In the genomic region with DNA sequence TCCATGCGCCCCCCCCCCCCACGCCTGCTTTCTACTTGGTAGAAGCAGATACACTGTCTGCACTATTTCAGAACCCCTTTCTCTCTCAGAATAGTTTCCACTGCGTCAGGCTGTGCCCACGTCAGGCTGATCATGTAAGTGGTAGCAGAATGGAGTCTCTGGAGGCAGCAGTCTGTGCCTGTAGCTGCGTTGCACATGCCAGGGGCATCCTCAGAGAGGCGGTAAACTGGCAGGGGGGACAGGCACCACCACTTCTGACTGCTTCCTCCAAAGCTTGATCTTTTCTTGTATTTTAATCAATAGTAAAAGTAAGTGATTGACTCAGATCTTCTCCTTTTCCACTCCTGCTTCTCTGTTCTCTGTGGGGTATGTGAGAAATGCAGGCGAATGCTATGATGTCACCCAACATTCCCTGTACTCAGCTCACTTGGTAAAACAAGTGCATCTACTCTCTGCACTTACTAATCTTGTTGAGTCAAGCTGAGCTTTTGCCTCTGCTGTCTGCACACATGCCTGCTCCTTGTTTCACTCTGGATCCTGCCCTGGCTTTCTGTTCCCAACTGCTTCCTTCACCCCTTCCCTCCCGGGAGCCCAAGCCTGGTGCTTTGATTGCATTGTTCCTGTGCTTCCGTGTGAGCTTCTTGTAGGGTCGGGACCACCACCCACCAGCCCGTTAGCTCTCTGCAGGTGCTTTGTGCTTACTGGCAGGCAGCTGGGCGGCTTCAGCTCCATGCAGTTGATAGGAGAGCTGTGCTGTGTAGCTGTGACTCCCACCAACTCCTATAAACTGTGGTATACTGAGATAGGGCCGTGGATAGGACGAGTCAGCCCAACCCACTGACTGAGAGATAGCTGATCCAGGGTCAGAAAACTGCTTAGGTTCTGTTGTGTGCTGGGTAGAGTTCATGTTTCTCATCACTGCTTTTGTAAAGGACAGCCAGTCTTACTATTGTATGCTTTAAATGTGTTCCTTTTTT, we compare ENCODE assay signal across 10 mouse cellular contexts.
DNase-seq lines count a peak whose midpoint lies in the region; ATAC-seq and TF ChIP-seq lines count a peak whose summit lies in the region.
"Had no signal": no experiment of that assay in that cellular context is flagged by ENCODE, and none has a peak within 500 bp of the region (broad histone marks: within the 10 kb centered on the region; RNA-seq: fewer than 3 reads in every experiment).

No protein-coding gene starts in this region.

- 38% methylated on average over 14 of the region's 14 CpGs for WGBS in forebrain, embryonic 13.5 days
- WGBS in forebrain, embryonic 14.5 days: 38% methylated on average over 14 of the region's 14 CpGs
- 95% methylated on average over 14 of the region's 14 CpGs for WGBS in thymus, adult 2 months

- no peak for DNase-seq in forebrain, embryonic 14.5 days (ENCODE audit: low spot score)
- peak; percentile 39 to 42 for DNase-seq in layer of hippocampus, adult 2 months (ENCODE audit: low spot score in 2 of 2)
- DNase-seq in layer of hippocampus, adult 9-10 months (ENCODE audit: low spot score): no peak
- peak; percentile 42 for DNase-seq in thymus, postnatal 4 days
- no peak for DNase-seq in thymus, adult 2 months
- DNase-seq in adipocyte (ENCODE audit: low spot score): no peak
- no peak for DNase-seq in kidney, postnatal 36 days
- DNase-seq: cerebellum, postnatal 25 days; lung, postnatal 10 days had no signal

- H3K36me3 ChIP-seq in forebrain, embryonic 13.5 days (ENCODE audit: poor library complexity, severe bottlenecking): peaks cover 3% of the 10 kb centered on the region; the same call in 1 of the 2 replicates
- H3K36me3 ChIP-seq in forebrain, embryonic 14.5 days (ENCODE audit: control insufficient read depth, insufficient read depth, low read length): peaks cover 1% of the 10 kb centered on the region; the same call in 1 of the 2 replicates
- no peaks in the 10 kb centered on the region for H3K36me3 ChIP-seq in thymus, adult 2 months (ENCODE audit: control insufficient read depth, insufficient read depth, low read length)

- H3K27me3 ChIP-seq in forebrain, embryonic 13.5 days: no peaks in the 10 kb centered on the region
- no peaks in the 10 kb centered on the region for H3K27me3 ChIP-seq in forebrain, embryonic 14.5 days (replicated peaks; ENCODE audit: control insufficient read depth, insufficient read depth, low read length)
- no peaks in the 10 kb centered on the region for H3K27me3 ChIP-seq in thymus, adult 2 months (ENCODE audit: control insufficient read depth, insufficient read depth, low read length)

- peaks cover 50% of the 10 kb centered on the region for H3K4me1 ChIP-seq in forebrain, embryonic 13.5 days
- peaks cover 29% of the 10 kb centered on the region for H3K4me1 ChIP-seq in forebrain, embryonic 14.5 days (ENCODE audit: control insufficient read depth, insufficient read depth, low read length)
- H3K4me1 ChIP-seq in thymus, adult 2 months (replicated peaks; ENCODE audit: control insufficient read depth, insufficient read depth, low read length): peaks cover 19% of the 10 kb centered on the region

- ATAC-seq in forebrain, embryonic 13.5 days: no peak
- ATAC-seq in forebrain, embryonic 14.5 days: no peak; the same call in 1 of the 2 replicates

- peak overlapping the region; percentile 37 for H3K9ac ChIP-seq in forebrain, embryonic 13.5 days
- no peak overlapping the region; the same call in 1 of the 2 replicates for H3K9ac ChIP-seq in forebrain, embryonic 14.5 days (ENCODE audit: low read length)

- TF ChIP-seq POLR2A in thymus, adult 2 months (IDR thresholded peaks at IDR 0.05; ENCODE audit: control insufficient read depth, extremely low read depth, insufficient read depth, low read length, poor library complexity): no peak

- TF ChIP-seq CTCF in layer of hippocampus, adult 2 months (conservative IDR thresholded peaks at IDR 0.05): peak; percentile 33; the same call in 1 of the 2 replicates
- no peak for TF ChIP-seq CTCF in thymus, adult 2 months (IDR thresholded peaks at IDR 0.05; ENCODE audit: borderline replicate concordance, control insufficient read depth, extremely low read depth, insufficient read depth, low read length, poor library complexity)

- H3K4me3 ChIP-seq in forebrain, embryonic 13.5 days: no peak overlapping the region
- H3K4me3 ChIP-seq in forebrain, embryonic 14.5 days (ENCODE audit: low read depth, low read length): no peak overlapping the region
- no peak overlapping the region for H3K4me3 ChIP-seq in layer of hippocampus, adult 2 months
- no peak overlapping the region for H3K4me3 ChIP-seq in thymus, adult 2 months (ENCODE audit: control insufficient read depth, insufficient read depth, low read length)

- H3K9me3 ChIP-seq in forebrain, embryonic 13.5 days (replicated peaks): no peaks in the 10 kb centered on the region
- no peaks in the 10 kb centered on the region for H3K9me3 ChIP-seq in forebrain, embryonic 14.5 days (replicated peaks; ENCODE audit: control insufficient read depth, low read length)

- H3K4me2 ChIP-seq in forebrain, embryonic 13.5 days: no peak overlapping the region; the same call in 1 of the 2 replicates
- no peak overlapping the region for H3K4me2 ChIP-seq in forebrain, embryonic 14.5 days (ENCODE audit: low read length)

- H3K27ac ChIP-seq in forebrain, embryonic 13.5 days: peak overlapping the region; percentile 51
- no peak overlapping the region for H3K27ac ChIP-seq in forebrain, embryonic 14.5 days (ENCODE audit: low read depth, low read length)
- H3K27ac ChIP-seq in layer of hippocampus, adult 2 months: peak overlapping the region; percentile 46; the same call in 1 of the 2 replicates
- no peak overlapping the region for H3K27ac ChIP-seq in thymus, adult 2 months (ENCODE audit: control insufficient read depth, insufficient read depth, low read length)

Comparison
In these comparisons a context has a peak if more than half of its experiments do, and no peak if none do; other contexts are left out.
1. H3K27ac ChIP-seq: peak in forebrain, embryonic 13.5 days (single experiment) and layer of hippocampus, adult 2 months (single experiment); none in forebrain, embryonic 14.5 days (single experiment) and thymus, adult 2 months (single experiment).
2. DNase-seq: peak in layer of hippocampus, adult 2 months (2 of 2) and thymus, postnatal 4 days (single experiment); none in forebrain, embryonic 14.5 days (single experiment), layer of hippocampus, adult 9-10 months (single experiment), thymus, adult 2 months (single experiment), adipocyte (single experiment) and kidney, postnatal 36 days (0 of 2).